Mouse (Mus musculus): ENCODE data around the gene Siah2.

The Siah2 gene

GRCm38 (mm10) chr3:58660636-58661035, 31.6 kb downstream of the Siah2 start:
- no peak for DNase-seq (ENCODE audit: low read depth, low spot score)

- DNase-seq (ENCODE audit: low read depth, low spot score): peak; percentile 69
Measured at GRCm38 (mm10) chr3:58657356-58657755, 34.8 kb downstream of the Siah2 start.

- DNase-seq (ENCODE audit: low read depth, low spot score): peak; percentile 67
Measured at GRCm38 (mm10) chr3:58655362-58656130, 36.7 kb downstream of the Siah2 start.

- peak; percentile 42 for DNase-seq (ENCODE audit: low read depth, low spot score)
Measured at GRCm38 (mm10) chr3:58653907-58654306, 38.3 kb downstream of the Siah2 start.

- DNase-seq (ENCODE audit: low read depth, low spot score): no peak
Measured at GRCm38 (mm10) chr3:58650328-58650727, 41.9 kb downstream of the Siah2 start.

- DNase-seq (ENCODE audit: low read depth, low spot score): no peak
Measured at GRCm38 (mm10) chr3:58647179-58647578, 45.0 kb downstream of the Siah2 start.

- DNase-seq (ENCODE audit: low read depth, low spot score): no peak
Measured at GRCm38 (mm10) chr3:58646180-58646579, 46.0 kb downstream of the Siah2 start.

GRCm38 (mm10) chr3:58636406-58637295, 55.5 kb downstream of the Siah2 start, which contains the start of gene Erich6:
Gene Erich6, minus strand, starts transcription at chr3:58637207.
- peak; percentile 56 for DNase-seq (ENCODE audit: low read depth, low spot score)

- no peak for DNase-seq (ENCODE audit: low read depth, low spot score)
Measured at GRCm38 (mm10) chr3:58631693-58632092, 60.5 kb downstream of the Siah2 start.

GRCm38 (mm10) chr3:58624981-58625380, 67.2 kb downstream of the Siah2 start:
- DNase-seq (ENCODE audit: low read depth, low spot score): no peak
